Mouse (Mus musculus): ENCODE measurements around the gene Pld5. TPM values are rescaled to one million over a fixed set of nuclear protein-coding genes. Genes with fewer than 3 reads are reported as not detected.
"Not testable (repeated sequence)": the region's sequence is repeated elsewhere in the genome, so short reads cannot be mapped to it uniquely, and the experiment has no call there.

Gene Pld5
- total and polyA plus RNA-seq, 2 experiments from 2014 or later: 6.4 to 7.2 TPM

DNA sequence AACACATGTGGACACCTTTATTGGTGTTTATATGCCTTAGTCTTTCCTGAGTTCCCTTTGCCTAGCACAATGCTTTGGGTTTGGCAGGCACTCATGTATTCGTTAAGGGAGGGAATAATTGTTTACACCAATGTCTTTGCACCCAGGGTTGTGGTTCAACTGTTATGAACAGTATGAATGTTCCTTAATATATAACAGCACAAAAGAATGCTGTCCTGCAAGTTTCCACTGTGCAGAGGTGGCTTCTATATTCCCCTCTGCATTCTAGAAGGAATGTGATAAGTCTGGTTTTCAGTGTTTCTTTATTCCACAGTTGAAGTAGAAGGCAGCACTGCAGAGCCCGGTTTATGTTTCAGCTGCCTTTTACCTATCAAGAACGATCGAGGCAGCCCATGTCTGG, 286.2 kb downstream of the Pld5 start:
- Histone ChIP-seq H3K4me2 (ENCODE audit: low read depth, low read length) (no peak overlapping the region), H3K27ac (no peak overlapping the region), H3K4me3 (ENCODE audit: low read length) (no peak overlapping the region), H3K4me1 (ENCODE audit: insufficient read depth, low read length) (no peaks in the 10 kb centered on the region), H3K9ac (replicated peaks; ENCODE audit: low read length) (no peak overlapping the region), H3K9me3 (ENCODE audit: low read length) (no peaks in the 10 kb centered on the region), H3K27me3 (ENCODE audit: insufficient read depth, low read length) (no peaks in the 10 kb centered on the region), H3K36me3 (ENCODE audit: insufficient read depth, low read length) (no peaks in the 10 kb centered on the region)
- TF ChIP-seq CTCF (IDR thresholded peaks at IDR 0.05; ENCODE audit: low read depth): no peak
- 93% methylated on average over 4 of the region's 4 CpGs for WGBS
- DNase-seq (ENCODE audit: low spot score) (no peak), ATAC-seq (no peak)

GRCm38 (mm10) chr1:175988448-175988847, 286.7 kb downstream of the Pld5 start:
- Histone ChIP-seq H3K4me1 (ENCODE audit: insufficient read depth, low read length) (no peaks in the 10 kb centered on the region), H3K36me3 (ENCODE audit: insufficient read depth, low read length) (no peaks in the 10 kb centered on the region), H3K4me2 (ENCODE audit: low read depth, low read length) (no peak overlapping the region), H3K27ac (no peak overlapping the region), H3K4me3 (ENCODE audit: low read length) (no peak overlapping the region), H3K27me3 (ENCODE audit: insufficient read depth, low read length) (no peaks in the 10 kb centered on the region), H3K9me3 (ENCODE audit: low read length) (no peaks in the 10 kb centered on the region), H3K9ac (replicated peaks; ENCODE audit: low read length) (no peak overlapping the region)
- ATAC-seq (no peak), DNase-seq (ENCODE audit: low spot score) (no peak)
- WGBS: 86% methylated on average over 5 of the region's 5 CpGs
- no peak for TF ChIP-seq CTCF (IDR thresholded peaks at IDR 0.05; ENCODE audit: low read depth)

DNA sequence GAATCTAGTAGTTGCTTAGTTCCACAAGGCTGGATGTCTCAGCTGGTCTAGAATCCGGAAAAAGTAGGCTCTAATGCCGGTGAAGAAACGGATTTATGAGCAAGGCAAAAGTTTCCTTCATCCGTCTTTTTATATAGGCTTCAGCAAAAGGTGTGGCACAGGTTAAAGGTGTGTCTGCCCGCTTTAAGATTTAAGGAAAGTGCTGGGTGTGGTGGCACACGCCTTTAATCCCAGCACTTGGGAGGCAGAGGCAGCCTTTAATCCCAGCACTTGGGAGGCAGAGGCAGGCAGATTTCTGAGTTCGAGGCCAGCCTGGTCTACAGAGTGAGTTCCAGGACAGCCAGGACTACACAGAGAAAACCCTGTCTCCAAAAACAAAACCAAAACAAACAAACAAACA, 296.1 kb downstream of the Pld5 start, which contains the start of gene Rbm8a2:
TSS of gene Rbm8a2 (minus strand) at position 101 of the 400 bp plus-strand sequence.
- 96% methylated on average over 7 of the region's 7 CpGs for WGBS
- H3K27ac ChIP-seq; H3K4me3 ChIP-seq (ENCODE audit: low read length); H3K9me3 ChIP-seq (ENCODE audit: low read length); H3K4me1 ChIP-seq (ENCODE audit: insufficient read depth, low read length); H3K9ac ChIP-seq (replicated peaks; ENCODE audit: low read length); H3K27me3 ChIP-seq (ENCODE audit: insufficient read depth, low read length); H3K4me2 ChIP-seq (ENCODE audit: low read depth, low read length); DNase-seq (ENCODE audit: low spot score); H3K36me3 ChIP-seq (ENCODE audit: insufficient read depth, low read length); ATAC-seq: not testable (repeated sequence)

GRCm38 (mm10) chr1:175970710-175971109, 304.4 kb downstream of the Pld5 start:
- Histone ChIP-seq H3K27me3 (ENCODE audit: insufficient read depth, low read length) (no peaks in the 10 kb centered on the region), H3K9ac (replicated peaks; ENCODE audit: low read length) (no peak overlapping the region), H3K4me1 (ENCODE audit: insufficient read depth, low read length) (no peaks in the 10 kb centered on the region), H3K4me3 (ENCODE audit: low read length) (no peak overlapping the region), H3K27ac (no peak overlapping the region), H3K36me3 (ENCODE audit: insufficient read depth, low read length) (no peaks in the 10 kb centered on the region), H3K9me3 (ENCODE audit: low read length) (no peaks in the 10 kb centered on the region; the same call in 1 of the 2 replicates), H3K4me2 (ENCODE audit: low read depth, low read length) (no peak overlapping the region)
- no peak for ATAC-seq
- no peak for TF ChIP-seq CTCF (IDR thresholded peaks at IDR 0.05; ENCODE audit: low read depth)
- DNase-seq (ENCODE audit: low spot score): peak; percentile 46
- 30% methylated on average over 5 of the region's 5 CpGs for WGBS

GRCm38 (mm10) chr1:175967004-175967745, 307.9 kb downstream of the Pld5 start:
- H3K4me2 ChIP-seq (ENCODE audit: low read depth, low read length): no peak overlapping the region
- H3K27ac ChIP-seq: no peak overlapping the region
- no peaks in the 10 kb centered on the region for H3K36me3 ChIP-seq (ENCODE audit: insufficient read depth, low read length)
- no peak overlapping the region for H3K9ac ChIP-seq (replicated peaks; ENCODE audit: low read length)
- H3K9me3 ChIP-seq (ENCODE audit: low read length): no peaks in the 10 kb centered on the region; the same call in 1 of the 2 replicates
- H3K4me1 ChIP-seq (ENCODE audit: insufficient read depth, low read length): no peaks in the 10 kb centered on the region
- DNase-seq (ENCODE audit: low spot score) (peak; percentile 31), ATAC-seq (no peak)
- no peaks in the 10 kb centered on the region for H3K27me3 ChIP-seq (ENCODE audit: insufficient read depth, low read length)
- 77% methylated on average over 5 of the region's 5 CpGs for WGBS
- no peak overlapping the region for H3K4me3 ChIP-seq (ENCODE audit: low read length)
- no peak for TF ChIP-seq CTCF (IDR thresholded peaks at IDR 0.05; ENCODE audit: low read depth)

DNA sequence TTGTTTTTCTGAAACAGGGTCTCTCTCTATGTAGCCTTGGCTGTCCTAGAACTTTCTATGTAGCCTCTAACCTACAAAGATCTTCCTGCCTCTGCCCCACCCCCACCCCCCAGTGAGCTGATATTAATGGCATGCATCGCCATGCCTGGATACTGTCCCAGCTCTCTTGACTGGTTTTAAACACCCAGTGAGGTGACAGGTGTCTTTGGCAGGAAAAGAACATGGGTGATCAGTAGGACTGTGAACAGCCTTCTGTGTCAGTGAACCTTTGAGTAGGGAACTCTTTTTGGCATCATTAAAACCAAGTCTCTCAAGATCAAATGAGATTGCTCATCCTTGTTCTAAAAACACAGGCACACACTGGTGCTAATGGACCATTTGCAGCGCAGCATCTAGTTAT, 313.3 kb downstream of the Pld5 start:
- TF ChIP-seq CTCF (IDR thresholded peaks at IDR 0.05; ENCODE audit: low read depth): no peak
- DNase-seq (ENCODE audit: low spot score) (no peak), ATAC-seq (no peak)
- 86% methylated on average over 2 of the region's 2 CpGs for WGBS
- no peak overlapping the region for H3K4me2 ChIP-seq (ENCODE audit: low read depth, low read length)
- no peak overlapping the region for H3K9ac ChIP-seq (replicated peaks; ENCODE audit: low read length)
- H3K9me3 ChIP-seq (ENCODE audit: low read length): no peaks in the 10 kb centered on the region
- no peaks in the 10 kb centered on the region for H3K36me3 ChIP-seq (ENCODE audit: insufficient read depth, low read length)
- no peaks in the 10 kb centered on the region for H3K27me3 ChIP-seq (ENCODE audit: insufficient read depth, low read length)
- no peak overlapping the region for H3K4me3 ChIP-seq (ENCODE audit: low read length)
- H3K27ac ChIP-seq: no peak overlapping the region
- H3K4me1 ChIP-seq (ENCODE audit: insufficient read depth, low read length): no peaks in the 10 kb centered on the region

DNA sequence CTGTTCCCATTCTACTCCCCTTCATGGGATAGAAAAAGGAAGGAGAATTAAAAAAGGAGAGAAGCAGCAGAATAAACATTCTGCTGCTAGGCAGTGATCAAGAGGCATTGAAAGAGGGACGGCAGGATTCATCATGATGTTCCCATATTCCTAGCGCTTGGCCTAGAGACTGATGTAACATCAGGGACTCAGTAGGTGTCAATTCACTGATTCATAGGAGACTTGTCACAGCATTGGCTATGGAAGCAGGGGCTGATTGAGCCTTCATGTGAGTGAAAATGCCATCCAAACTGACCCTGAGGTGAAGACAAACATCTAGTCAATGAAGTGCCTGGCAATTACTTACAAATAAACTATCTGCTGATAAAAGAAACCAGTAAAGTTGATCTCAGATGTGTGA, 324.3 kb downstream of the Pld5 start:
- ATAC-seq: no peak
- Histone ChIP-seq H3K9ac (replicated peaks; ENCODE audit: low read length) (no peak overlapping the region), H3K27me3 (ENCODE audit: insufficient read depth, low read length) (no peaks in the 10 kb centered on the region), H3K4me2 (ENCODE audit: low read depth, low read length) (no peak overlapping the region), H3K4me3 (ENCODE audit: low read length) (no peak overlapping the region), H3K4me1 (ENCODE audit: insufficient read depth, low read length) (no peaks in the 10 kb centered on the region), H3K9me3 (ENCODE audit: low read length) (no peaks in the 10 kb centered on the region), H3K27ac (no peak overlapping the region), H3K36me3 (ENCODE audit: insufficient read depth, low read length) (no peaks in the 10 kb centered on the region)
- TF ChIP-seq CTCF (IDR thresholded peaks at IDR 0.05; ENCODE audit: low read depth): no peak
- no peak for DNase-seq (ENCODE audit: low spot score)
- WGBS: 85% methylated on average over 2 of the region's 2 CpGs
